Mouse (Mus musculus) monocyte, adult 5-6 weeks (primary cell): Measurements from ENCODE around the gene Atg4d. TPM values are rescaled to one million over a fixed set of nuclear protein-coding genes. Genes with fewer than 3 reads are reported as not detected.
"Not testable (repeated sequence)": the region's sequence is repeated elsewhere in the genome, so short reads cannot be mapped to it uniquely, and the experiment has no call there.

Source experiments
- ATAC-seq: fragments of 153-309, 156-312 bp; replicated peaks from 2 replicates; pipeline ENCODE4 v1.8.0; 2017; ENCODE audit warnings: mild to moderate bottlenecking; ENCODE audit not compliant: low TSS enrichment, insufficient number of reproducible peaks, severe bottlenecking, poor library complexity, low FRiP score
- total RNA-seq: library from RNA; stranded (forward); fragments of 200-1000, 200-491, 200-594 nt; gene quantifications from 3 replicates; pipeline ENCODE4 v1.2.3, GENCODE M21; 2017

Atg4d gene
- total RNA-seq, 1 experiment from 2014 or later: 34.6 TPM

DNA sequence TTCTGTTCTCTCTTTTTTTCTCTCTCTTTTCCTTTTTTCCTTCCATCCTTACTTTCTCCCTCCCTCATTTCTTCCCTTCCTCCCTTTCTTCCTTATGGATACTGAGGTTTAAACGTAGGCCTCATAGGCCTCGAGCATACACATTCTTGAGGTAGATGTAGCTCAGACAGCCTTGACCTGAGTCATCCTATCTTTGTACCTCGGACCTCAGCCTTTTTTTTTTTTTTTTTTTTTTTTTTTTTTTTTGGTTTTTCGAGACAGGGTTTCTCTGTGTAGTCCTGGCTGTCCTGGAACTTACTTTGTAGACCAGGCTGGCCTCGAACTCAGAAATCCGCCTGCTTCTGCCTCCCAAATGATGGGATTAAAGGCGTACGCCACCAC, 57.8 kb downstream of the Atg4d start:
- not testable (repeated sequence) for ATAC-seq

DNA sequence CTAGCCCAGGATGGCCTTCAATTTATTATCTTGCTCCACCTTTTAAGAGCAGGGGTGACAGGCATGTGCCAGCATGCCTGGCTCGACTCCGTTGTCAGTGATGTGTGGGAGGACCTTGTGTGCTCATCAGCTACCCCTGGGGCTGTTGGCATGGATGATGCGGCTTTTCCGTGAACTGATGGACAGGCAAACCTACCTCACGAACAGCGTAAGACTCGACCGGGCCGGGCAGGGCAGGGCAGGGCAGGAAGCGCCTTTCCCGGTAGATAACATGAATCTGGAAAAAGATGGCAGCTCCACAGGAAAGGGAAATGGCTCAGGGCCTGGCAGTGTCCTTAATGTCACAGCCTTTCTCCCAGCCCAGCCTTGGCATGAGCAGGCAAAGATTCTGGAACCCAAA, 59.2 kb downstream of the Atg4d start:
- ATAC-seq: no peak

Other genes with a start within 250 kb of the Atg4d start
- gene Icam1, start 249.3 kb upstream of the Atg4d start, total RNA-seq: 55.1 to 94.2 TPM (median 67.6 TPM) in 3 replicates
- 1.6 to 3.0 TPM in 2 of 3 replicates, not detected in the other for gene Icam4, start 235.9 kb upstream of the Atg4d start, total RNA-seq
- gene Icam5, start 233.2 kb upstream of the Atg4d start, total RNA-seq: not detected in 3 replicates
- 0.49 TPM in 1 of 3 replicates, not detected in the others for gene Zglp1, start 198.2 kb upstream of the Atg4d start, total RNA-seq
- gene Gm49373, start 192.2 kb upstream of the Atg4d start, total RNA-seq: not detected in 3 replicates
- 23.7 to 31.1 TPM (median 24.5 TPM) in 3 replicates for gene Fdx1l, start 191.7 kb upstream of the Atg4d start, total RNA-seq
- 2.3 to 5.6 TPM in 2 of 3 replicates, not detected in the other for gene Gm38431, start 173.3 kb upstream of the Atg4d start, total RNA-seq
- gene Raver1, start 173.3 kb upstream of the Atg4d start, total RNA-seq: 8.1 to 18.1 TPM (median 12.9 TPM) in 3 replicates
- 38.4 to 87.0 TPM (median 42.5 TPM) in 3 replicates for gene Tyk2, start 134.1 kb upstream of the Atg4d start, total RNA-seq
- gene Cdc37, start 115.3 kb upstream of the Atg4d start, total RNA-seq: 174 to 287 TPM (median 193 TPM) in 3 replicates
- gene Pde4a, start 99.6 kb upstream of the Atg4d start, total RNA-seq: 2.1 to 5.6 TPM (median 2.5 TPM) in 3 replicates
- 21.7 to 32.5 TPM (median 22.1 TPM) in 3 replicates for gene Keap1, start 25.9 kb upstream of the Atg4d start, total RNA-seq
- 303 to 435 TPM (median 308 TPM) in 3 replicates for gene S1pr5, start 16.9 kb upstream of the Atg4d start, total RNA-seq
- gene Kri1, start 22.7 kb downstream of the Atg4d start, total RNA-seq: 91.2 to 154 TPM (median 120 TPM) in 3 replicates
- gene Cdkn2d, start 26.1 kb downstream of the Atg4d start, total RNA-seq: 58.8 to 83.6 TPM (median 66.5 TPM) in 3 replicates
- gene Ap1m2, start 47.0 kb downstream of the Atg4d start, total RNA-seq: 1.6 to 2.0 TPM (median 1.8 TPM) in 3 replicates
- 230 to 297 TPM (median 259 TPM) in 3 replicates for gene Slc44a2, start 55.4 kb downstream of the Atg4d start, total RNA-seq
- 47.3 to 58.8 TPM (median 54.8 TPM) in 3 replicates for gene Ilf3, start 102.6 kb downstream of the Atg4d start, total RNA-seq
- 7.2 to 12.8 TPM (median 7.3 TPM) in 3 replicates for gene Qtrt1, start 146.5 kb downstream of the Atg4d start, total RNA-seq
- 178 to 219 TPM (median 197 TPM) in 3 replicates for gene Dnm2, start 159.6 kb downstream of the Atg4d start, total RNA-seq
- 3.2 to 6.6 TPM (median 6.3 TPM) in 3 replicates for gene Tmed1, start 245.0 kb downstream of the Atg4d start, total RNA-seq